Mouse (Mus musculus) CD8-positive naive resting alpha-beta T cell, adult 2 months (primary cell): ENCODE results near the gene Ermap.

ENCODE experiments used
- DNase-seq, 2 experiments: peaks; one replicate each; pipeline ENCODE4 v3.0.0; 2022; ENCODE audit warnings: low read depth in 2 of 2, low spot score in 2 of 2

The Ermap gene

DNA sequence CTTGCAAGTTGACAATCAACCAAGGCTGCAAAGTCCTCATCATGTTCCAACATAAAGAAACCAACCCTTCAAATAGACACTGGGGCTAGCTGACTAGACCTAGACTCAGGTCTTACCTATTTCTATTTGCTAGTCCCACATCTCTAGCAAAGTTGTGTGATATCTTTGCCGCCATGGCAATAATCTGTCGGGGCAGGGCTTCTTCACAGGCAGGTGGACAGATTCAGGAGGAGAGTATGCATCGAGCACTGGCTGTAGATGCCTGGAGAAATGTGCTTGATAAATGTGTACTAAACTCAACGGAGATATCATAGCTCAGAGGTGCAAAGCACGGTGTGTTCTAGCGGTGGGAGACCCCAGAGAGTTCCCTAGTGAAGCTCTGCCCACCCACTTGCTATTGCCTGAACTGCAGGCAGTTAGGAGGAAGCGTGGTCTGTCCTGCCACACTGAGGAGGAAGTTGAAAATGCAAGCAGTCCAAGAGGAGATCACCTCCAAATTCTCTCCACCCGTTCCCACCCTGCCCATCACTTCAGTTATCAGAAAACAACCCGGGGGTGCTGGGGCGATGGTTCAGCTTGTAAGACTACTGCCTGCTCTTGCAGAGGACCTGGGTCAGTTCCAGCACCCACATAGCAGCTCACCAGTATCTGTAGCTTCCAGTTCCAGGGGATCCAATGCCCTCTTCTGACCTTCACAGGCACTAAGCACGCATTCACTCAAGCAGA lies 1.6 kb downstream of the Ermap start:
- no peak for DNase-seq

DNA sequence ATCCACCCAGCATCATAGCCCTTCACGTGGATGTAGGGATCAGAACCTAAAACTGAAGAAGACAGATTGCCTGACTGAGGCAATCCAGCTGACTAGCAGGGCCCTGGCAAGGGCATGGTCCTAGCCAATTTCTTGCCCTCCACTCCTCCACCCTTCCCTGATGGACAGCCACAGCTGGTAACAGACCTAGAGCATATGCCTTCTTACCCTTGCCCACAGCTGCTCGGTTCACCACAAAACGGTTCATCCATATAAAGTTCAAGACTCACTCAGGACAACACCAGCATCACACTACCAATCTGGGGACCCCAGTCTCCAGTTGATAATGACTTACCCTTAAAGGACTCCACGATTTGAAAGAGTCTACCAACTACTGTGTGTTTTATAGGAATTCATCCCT lies 4.0 kb downstream of the Ermap start:
- no peak for DNase-seq

DNA sequence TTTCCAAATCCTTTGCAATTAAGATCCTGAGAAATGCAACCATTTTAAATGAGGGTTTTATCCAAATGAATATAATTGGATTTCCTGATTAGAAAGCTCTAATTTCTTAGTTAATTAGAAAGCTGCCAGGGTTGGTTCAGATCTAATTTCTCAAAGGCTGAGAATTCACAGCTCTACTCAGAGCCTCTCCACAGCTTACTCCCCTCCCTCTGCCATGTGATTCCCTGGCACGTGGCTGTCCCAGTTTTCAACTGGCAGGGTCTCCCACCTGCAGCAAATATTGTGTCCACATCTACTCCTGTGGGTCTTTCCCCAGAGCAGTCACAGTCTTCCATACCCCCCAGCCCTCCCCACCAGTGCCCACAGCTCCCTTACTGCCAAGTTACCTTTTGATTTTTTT lies 6.3 kb downstream of the Ermap start:
- DNase-seq, result no peak

DNA sequence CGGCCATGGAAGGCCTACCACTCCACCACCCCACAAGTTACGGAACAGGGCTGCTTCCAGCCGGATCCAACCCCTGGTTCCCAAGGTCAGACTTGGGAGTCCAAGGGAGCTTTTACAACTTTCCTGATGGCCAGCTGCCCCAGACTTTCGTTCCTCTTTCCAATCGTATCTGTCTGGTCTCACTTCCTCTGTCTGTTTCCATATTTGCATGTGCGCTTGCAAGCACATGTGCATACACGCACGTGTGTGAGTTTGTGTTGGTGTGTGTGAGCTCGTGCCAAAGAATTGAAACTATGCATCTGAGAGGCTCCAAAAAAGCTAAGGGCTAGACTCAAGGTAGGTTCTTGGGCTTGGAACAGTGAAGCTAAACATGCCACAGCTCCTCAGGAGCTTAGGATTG lies 8.4 kb downstream of the Ermap start:
- DNase-seq, result no peak

DNA sequence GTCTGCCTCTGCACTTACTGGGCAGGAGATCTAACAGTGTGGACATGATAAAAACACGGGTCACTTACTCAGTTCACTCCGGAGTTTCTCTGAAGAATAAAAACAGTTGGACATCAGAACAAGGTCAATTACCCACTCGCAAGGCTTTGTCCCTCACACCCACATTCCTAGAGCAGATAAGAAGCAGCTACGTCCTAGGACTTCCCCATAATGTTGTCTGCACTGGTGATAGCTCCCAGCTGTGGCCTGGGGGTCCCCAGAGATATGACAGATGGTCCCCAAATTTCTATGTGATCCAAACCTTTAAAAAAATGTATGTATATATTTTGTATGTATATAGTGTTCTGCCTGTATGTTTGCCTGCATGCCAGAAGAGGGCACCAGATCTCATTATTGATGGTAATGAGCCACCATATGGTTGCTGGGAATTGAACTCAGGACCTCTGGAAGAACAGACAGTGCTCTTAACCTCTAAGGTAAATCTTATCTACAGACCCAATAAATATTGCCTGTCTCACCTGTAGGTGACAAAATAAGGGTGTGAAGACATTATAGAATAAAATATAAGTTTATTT lies 9.6 kb downstream of the Ermap start:
- DNase-seq, result no peak

DNA sequence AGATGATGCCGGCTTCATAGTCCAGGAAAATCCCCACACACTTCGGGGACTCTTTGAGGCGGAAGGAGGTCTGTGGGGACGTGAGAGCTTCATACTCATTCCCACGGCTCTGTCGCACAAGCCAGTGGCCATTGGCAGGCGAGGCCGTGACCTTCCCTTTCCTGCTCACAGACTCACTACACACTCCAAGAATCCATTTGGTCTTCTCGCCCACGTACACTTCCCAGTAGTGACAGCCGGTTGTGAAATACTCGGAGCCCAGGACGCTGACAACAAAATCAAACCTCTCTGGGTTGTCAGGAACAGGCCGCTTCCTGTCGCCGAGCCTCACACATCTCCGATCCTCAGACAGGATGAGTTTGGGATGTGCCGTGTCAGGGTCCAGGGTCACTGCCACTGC lies 11.5 kb downstream of the Ermap start:
- DNase-seq, result no peak

DNA sequence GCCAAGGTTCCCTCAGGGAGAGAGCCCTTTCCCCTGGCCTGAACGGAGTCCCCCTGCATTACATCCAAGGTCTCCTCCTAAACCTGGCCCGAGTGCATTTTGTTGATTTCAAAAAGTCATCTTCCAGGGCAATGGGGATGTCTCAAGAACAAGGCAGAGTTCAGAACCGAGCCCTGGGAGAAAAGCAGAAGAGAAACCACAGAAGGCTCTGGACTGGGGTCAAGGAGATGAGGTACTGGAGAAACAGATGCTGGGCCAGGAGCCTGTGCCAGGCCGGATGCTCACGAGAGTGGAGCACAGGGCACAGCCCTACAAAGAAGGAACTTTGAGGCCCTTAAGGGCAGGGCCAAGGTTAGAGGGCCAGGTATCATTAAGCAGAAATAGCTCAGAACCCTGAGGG lies 12.1 kb downstream of the Ermap start:
- no peak for DNase-seq

DNA sequence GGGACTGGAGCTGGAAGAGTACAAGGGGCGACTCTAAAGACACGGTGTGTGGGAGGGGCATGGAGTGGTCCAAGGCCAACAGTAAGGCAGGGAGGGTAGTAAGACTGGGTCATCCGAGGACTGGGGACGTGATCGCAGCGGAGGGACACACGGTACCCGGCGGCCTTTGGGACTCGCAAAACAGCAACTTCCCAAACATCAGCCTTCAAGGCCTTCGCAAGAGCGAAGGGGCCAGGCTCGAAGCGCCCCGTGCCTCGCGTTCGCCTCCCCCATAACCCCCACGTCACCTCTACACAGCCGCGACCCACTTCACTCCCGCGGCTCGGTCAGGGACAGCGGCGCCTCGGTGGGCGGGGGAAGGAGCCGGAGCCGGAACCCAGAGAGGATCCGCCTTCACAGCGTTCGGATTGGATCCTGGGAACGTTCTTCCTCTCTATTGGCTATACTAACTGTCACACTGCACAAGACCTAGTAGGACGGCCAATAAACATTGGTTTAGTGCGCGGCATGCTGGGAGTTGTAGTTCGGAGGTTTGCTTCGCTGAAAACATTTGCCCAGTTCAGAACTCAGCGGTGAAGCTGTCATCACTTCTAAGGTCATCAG lies 15.9 kb downstream of the Ermap start, which contains the start of gene Zfp691:
Zfp691 (minus strand) TSS at position 345 of the 603 bp plus-strand sequence.
- DNase-seq, result peak; percentile 90 to 93

DNA sequence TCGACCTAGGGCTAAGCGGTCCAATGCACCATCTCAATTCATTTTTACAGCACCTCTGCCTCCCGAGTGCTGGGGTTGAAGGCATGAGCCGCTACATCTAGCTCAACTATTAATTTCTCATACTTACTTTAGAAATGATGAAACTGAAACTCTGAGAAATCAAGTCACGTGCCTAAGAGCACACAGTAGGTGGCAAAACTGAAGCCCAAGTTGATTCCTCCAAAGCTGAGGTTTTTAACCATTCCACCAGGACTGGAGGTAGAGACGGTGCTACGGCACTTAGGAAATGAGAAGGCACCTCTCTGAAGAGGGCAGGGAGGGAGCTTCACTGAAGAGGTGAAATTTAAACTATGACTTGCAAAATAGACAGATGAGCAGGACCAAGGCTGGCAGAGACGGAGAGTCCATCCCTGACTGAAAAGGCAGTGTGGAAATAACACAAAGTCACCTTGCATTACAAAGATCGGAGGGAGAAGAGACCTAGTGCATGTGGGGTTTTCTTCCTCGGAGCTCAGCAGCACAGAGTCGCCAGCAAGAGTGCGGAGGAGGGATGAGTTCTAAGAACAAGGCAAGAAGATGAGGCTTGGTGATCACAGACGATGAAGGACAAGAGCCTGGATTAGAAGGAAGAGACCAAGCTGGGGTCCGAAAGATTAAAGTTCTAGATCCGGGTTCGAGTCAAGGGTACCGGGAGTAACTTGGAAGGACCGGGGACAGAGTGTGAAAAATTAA lies 16.7 kb downstream of the Ermap start:
- DNase-seq, result peak in 1 of 2 experiments; percentile 11

DNA sequence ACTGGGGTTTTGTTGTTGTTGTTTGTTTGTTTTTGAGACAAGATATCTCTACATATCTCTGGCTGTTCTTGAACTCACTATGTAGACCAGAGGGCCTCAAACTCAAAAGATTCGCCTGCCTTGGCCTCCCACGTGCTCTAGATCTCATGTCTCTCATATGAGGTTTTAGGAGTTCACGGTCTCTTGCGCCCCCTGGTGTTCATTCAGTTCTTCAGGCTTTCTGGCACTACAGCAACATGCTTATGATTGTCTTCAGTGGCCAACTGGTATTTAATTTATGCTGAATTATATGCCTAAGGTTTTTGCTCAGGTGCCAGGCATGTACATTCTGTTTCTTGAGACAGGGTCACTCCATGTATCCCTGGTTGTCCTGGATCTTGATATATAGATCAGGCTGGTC lies 22.1 kb downstream of the Ermap start:
- DNase-seq, result peak; percentile 80 to 83

DNA sequence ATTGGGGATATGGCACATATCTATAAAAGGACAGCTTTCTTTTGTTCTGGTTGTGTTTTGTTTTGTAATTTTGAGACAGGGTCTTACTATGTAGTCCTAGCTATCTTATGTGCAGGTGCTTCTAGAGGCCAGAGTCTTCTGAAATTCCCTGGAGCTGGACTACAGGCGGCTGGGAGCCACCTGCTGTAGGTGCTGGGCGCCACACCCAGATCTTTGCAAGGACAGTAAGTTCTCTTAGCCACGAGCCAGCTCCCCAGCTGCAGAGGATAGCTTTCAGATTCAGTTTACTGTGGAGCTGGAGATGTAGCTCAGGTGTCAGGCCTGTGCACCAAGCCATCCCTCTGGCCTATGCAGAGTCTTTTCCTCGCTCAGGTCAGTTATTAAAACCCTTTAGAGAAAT lies 22.7 kb downstream of the Ermap start:
- DNase-seq, result no peak

DNA sequence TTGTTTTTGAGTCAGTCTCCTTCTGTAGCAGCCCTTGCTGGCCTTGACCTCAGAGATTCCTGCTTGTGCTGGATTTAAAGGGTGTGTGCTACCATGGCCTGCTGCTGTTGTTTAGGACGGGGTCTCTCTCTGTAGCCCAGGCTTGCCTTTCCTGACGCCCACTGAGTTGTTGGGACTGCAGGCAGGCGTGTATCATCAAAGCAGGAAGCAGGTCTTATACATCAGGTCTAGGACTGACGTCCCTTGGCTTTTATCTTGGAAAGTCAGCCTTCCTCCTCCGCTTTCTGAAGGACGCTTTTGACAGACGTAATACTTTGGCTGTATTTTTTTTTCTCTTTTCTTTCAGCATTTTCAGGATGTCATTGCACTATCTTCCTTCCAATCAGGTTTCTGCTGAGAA lies 23.9 kb downstream of the Ermap start:
- no peak for DNase-seq

DNA sequence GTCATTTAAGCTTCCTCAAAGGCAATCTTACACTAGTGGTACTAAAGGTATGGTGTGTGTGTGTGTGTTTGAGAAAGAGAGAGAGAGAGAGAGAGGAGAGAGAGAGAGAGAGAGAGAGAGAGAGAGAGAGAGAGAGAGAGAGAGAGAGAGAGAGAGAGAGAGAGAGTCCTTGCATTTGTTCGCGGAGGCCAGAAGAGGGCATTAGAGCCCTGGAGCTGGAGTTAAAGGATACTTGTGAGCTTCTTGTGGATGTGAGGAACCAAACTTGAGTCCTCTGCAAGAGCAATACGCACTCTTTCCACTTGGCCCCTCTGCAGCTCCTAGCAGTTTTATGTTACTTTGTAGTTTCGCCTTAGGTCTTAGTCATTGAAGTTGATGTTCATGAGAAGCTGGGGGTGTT lies 26.8 kb downstream of the Ermap start:
- DNase-seq, result no peak

DNA sequence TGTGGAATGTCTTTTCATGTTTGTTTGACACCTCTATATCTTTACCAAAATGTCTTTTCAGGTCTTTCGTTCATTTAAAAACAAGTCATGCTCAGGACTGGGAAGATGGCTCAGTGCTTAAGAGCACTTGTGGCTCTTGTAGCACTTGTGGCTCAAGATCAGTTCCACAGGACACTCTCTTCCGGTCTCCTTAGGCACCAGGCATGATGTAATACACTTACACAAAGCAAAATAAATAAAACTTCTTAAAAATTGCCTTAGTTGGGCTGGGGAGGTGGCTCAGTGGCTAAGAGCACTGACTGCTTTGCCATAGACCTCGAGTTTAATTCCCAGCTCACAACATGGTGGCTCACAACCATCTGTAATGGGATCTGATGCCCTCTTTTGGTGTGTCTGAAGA lies 28.5 kb downstream of the Ermap start:
- DNase-seq, result no peak

DNA sequence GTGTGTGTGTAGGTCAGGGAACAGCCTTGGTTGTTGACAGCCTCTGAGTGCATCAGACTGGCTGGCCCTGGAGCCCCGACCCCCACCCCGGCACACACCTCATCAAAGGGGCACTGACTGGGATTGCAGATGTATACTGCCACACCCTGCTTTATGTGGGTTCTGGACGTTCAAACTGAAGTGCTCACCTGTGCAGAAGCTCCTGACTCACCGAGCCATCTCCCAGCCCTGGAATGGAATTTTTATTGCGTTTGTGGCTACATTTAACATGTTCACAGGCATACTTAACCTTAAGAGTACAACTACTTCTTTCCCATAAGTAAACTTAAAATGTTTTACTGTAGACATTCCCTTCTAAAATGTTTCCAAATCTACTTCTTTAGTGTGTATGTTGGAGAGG lies 31.9 kb downstream of the Ermap start:
- DNase-seq, result no peak

DNA sequence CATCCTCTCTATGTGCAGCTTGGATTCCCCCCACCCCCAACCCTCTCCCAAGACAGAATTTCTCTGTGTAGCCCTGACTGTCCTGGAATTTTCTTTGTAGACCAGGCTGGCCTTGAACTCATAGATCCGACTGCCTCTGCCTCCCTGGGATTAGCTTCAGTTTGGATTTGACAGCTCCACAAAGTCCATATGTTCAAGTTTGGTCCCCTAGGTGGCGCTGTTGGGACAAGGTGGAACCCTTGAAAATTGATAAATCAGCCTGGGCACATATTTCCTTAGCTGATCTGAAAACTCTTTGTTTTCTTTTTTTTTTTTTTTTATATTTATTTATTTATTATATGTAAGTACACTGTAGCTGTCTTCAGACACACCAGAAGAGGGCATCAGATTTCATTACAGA lies 32.6 kb downstream of the Ermap start:
- DNase-seq, result peak; percentile 51 to 74

DNA sequence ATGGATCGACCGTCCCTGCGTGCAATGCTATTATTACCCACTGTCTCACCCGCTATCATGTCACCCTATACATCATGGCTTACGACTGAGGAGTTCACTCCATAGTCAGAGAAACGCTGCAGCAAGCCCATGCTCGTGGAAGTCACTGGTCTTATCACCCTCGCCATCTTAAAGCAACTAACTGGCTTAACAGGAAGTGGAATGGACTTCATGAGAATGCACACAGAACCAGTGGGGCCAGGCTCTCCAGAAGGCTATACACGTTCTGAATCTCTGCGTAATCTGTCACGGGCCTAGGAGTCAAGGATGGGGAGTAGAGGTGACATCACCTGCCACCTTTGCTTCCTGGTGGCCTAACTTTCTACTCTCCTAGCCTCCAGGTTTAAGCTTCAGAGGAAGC lies 41.1 kb downstream of the Ermap start:
- no peak for DNase-seq

DNA sequence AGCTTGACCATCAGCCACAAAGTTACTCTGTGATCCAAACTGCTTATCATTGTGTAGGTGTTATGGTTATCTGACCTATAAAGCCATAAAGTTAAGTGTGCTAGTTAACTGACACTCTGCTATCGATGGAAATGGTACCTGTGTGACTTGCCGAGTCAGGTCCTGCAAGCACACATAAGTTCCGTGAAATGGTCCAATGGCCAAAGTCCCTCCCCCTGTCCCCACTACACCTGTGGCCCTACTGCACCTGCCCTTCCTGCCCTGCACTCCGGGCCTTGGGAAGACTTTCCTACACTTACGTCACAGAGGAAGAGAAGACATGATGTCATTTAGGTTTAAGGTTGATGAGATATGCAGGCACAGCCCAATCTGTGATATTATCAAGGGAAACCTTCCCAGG lies 42.5 kb downstream of the Ermap start:
- DNase-seq, result no peak

DNA sequence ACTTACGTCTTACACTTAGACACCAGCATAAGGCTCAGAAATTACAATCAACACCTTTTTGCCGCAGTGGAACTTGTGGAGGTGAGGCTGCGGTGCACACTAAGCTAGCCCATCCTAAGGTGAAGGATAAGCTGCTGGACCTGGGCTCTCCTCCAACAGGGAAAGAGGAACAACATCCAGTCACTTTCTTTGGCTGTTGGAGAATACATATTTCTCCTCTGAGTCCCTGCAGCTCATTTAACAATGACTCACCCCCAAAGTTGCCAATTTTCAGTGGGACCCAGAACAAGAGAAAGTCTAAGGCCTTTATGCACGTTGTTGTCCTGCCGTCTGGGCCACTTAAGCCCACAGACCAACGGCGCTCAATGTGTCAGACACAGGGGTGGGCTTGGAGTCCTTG lies 43.0 kb downstream of the Ermap start:
- DNase-seq, result no peak

DNA sequence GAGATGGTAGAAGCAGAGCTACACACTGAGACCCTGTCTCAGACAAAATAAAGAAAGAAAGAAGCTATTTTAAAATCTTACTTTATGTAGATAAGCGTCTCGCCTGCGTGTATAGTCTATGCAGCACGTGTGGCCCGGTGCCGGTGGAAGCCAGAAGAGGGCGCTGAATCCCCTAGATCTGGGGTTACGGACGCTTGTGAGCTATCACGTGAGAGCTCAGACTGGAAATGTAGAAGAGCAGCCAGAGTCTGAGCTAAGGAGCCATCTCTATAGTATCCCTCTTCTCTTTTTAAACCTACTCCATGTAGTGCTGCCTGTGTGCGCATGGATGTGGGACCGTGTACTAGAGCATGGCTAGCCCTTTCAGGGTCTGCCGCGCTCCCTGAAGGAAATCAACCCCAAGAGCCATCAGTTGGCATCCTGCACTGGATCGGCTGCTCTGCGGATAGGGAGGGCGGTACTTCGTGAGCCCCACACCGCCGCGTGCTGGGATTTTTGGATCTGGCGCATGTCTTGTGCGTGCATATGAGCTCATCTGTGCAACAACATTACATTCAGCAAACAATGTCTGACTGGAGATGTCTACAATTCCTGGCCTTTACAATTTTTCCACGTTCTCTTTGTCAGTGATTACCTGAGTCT lies 47.5 kb downstream of the Ermap start:
- DNase-seq, result peak in 1 of 2 experiments; percentile 11

DNA sequence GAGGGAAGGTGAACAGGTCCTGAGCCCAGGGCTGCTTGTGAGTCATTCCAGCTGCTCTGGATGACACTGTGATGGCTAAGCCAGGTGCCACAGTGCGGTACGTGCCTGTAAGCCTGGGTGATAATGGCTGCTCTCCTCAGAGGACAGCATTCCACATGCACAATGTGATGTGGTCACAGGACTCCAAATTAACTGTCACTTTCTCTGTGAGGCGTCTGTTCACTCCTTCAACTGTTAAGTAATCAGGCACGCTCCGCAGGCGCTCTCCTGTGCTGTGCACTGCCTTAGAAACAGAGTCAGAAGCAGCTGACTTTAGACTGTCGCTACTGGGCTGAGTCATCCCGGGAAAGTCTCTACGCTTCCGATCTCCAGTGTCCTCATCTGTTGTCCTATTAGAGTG lies 48.6 kb downstream of the Ermap start:
- no peak for DNase-seq

DNA sequence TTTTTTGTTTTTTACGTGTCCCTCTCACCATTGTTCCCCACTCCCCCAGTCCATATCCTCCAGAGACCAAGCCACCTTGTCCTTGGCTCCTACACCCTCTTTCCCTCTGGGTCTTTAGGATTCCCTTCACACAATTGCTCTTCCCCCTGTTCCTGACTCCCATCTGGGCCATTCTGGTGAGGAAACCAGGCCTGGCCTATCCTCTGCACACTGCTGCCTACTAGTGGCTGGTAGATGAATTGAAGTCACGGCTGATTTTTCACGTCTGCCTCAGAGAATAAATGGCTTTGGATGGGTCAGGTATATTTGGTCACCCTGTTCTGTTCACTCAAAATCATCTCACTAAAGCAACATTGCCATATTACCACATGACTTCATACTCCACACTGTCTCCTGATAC lies 49.7 kb downstream of the Ermap start:
- DNase-seq, result peak; percentile 39 to 40
